Mouse (Mus musculus) brain, adult 2 months (tissue): ENCODE results near the gene 5530401A14Rik.
A peak's percentile ranks its signal among the peaks of the same experiment; 100 is the strongest.

Experiments used
- DNase-seq: peaks from one replicate; pipeline ENCODE4 v3.0.0; 2011; ENCODE audit warnings: low read depth, low spot score

The 5530401A14Rik gene

DNA sequence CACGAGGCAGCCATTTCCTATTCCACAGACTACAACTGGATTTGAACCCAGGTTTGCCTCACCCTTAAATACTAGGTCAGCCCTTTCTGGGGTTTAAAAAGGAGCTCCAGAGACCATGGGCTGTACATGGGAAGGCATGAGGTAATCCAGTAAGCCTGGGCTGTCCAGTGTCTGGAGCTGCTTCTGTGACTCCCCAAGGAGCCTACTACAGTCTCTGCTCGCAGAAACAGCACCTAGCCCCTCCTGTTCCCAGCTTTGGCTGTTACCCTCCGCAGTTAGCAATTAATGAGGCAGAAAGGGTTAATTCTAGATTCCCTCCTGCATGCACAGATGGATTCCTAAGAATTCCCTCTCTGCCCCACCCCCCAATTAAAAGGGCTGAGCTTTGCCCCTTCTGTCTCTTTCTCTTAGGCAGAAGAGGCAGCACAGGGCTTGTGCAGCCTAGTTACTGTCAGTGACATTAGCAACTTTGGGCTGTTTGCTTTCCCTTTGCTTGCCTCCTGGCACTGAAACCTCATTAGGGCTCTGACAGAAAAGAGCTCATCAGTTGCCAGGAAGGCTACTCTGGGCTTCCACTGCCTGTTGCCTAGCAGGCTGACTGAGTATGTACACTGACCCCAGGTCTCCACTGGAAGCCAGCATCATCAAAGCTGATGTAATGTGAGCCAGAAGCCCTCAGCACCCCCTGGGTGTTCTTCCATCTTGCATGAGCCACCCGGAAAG is at the start of gene 5530401A14Rik:
TSS of gene 5530401A14Rik (plus strand) at position 424 of the 723 bp plus-strand sequence.
- DNase-seq: peak; percentile 28

DNA sequence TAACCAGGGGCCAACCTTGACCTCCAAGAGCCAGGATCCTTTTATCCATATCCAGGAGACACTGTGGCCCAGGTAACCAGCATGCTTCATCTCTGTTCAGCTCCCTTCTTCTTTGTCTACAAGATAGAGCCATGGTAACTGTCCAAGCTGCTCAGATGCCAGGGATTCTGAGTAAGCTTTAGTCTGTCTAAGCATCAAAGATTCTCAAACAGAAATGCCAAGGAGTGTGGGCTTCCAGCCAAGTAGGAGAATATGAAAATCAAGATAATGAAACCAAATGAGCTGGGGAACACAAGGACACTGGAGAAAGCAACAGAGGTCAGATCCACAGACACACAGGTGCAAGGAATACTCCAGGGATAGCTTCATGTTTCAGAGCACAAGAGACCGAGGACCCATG is 45.7 kb upstream of the 5530401A14Rik start:
- DNase-seq: peak; percentile 79

DNA sequence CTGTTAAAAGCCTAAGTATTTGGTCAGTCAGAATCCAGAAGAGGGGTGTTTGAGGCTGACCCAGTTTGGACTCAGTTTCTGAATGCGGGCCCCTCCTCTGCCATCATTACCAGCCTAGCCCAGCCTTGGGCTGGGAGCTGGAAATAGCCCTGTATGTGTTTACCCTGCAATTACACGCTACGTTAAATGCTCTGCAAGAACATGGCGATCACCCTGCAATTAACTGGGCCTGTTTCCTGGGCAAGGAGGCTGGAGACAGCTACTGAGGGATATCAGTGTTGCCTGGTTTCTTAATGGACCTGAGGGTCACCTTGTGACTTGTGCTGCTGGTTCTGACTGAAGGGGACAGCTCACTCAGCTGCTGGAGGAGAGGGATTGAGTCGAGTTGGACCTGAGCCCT is 43.9 kb upstream of the 5530401A14Rik start:
- peak; percentile 58 for DNase-seq

DNA sequence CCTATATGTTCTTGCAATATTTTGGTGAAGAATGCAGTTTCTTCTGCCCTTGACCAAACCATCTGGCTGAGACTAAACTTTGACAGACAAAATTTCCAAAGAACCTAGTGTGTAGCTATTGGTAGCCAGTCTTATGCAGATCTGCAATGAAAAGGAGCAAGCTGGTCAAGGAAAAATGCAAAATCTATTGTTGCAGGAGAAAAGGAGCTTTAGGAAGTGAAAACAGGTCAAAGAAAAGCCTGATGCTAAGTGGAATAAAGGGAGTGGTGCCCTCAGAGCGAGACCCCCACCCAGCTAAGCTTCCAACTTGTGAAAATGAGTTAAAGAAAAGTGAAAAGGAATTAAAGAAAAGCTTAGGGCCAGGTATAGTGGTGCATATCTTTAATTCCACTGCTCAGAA is 28.1 kb upstream of the 5530401A14Rik start:
- DNase-seq: no peak

DNA sequence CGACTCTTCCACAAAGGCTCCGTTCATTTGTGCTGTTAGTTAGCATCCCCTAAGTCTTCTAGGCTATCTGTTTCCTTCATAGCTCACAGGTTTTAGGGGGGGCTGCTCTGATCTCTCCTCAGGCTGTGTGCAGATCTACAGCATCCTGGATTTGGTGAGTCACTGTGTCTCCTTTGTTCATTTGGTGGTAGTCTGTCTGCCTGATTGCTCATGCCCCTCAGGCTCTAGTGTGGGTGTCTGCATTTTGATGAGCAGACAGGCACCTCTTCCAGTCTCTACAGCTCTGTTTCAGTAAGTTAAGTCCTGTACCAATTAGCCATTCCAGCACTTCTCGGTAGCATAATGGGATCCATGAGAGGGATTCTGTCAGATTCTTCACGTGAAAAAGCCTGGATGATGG is 22.0 kb upstream of the 5530401A14Rik start:
- peak; percentile 65 for DNase-seq

DNA sequence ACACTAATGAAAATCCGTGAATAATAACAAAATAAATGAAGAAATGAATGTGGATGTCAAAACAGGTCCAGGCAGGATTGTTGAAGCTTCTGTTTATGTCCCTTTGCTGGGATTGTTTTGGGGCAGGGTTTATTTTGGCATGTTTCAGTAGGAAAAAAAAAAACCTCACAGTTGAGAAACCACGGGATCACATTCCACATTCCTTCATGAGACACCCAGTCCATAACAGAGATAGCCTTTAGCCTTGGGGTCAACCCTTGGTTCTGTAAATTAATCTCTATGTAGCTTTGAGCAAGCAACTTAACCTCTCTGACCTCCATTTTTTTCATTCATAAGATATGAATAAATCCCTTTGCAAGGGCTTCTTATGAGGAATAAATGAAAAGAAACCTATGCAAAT is 19.5 kb upstream of the 5530401A14Rik start:
- no peak for DNase-seq

DNA sequence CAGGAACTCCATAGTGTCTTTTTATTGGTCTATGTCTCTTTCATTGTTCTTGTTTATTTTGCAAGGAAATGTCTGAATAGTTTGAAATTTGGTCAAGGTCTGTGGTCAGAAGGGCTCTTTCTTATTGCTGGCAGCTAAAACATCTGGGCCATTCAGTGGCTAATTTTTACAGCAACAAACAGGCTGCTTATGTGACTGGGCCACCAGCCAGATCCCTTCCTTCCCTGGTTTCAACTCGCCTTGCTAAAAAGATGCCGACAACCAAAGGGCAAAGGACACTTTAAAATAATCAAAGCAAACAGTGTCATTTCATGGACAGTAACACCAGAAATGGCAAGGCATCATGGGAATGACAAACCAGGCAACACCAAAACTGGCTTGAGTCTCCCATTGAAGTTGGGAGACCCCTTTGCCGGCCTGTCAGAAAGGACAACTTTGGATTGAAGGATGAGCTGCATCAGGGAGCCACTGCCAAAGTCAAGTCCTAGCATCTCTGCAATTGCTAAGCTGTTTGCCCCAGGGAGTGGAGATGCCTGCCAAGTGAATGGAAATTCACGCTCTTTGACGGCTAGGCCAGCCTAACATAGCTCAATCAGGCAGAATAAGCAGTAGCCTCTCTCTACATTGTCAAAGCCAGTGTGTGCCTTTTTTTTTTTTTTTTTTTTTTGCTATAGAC is 15.3 kb upstream of the 5530401A14Rik start:
- peak; percentile 47 for DNase-seq

DNA sequence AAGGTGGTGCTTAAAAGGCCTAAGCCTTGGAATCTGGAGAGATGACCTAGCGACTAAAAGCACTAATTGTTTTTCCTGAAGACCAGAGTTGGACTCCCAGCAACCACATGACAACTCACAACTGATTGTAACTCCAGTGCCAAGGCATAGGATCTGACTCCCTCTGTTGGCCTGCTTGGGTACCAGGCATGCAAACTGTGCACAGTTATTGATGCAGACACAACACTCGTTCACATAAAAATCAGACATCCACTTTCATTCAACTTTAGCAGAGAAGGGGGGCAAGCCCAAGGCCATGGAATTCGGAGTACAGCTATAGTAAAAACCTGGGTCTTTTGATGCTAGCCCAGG is 14.8 kb upstream of the 5530401A14Rik start:
- DNase-seq: no peak

DNA sequence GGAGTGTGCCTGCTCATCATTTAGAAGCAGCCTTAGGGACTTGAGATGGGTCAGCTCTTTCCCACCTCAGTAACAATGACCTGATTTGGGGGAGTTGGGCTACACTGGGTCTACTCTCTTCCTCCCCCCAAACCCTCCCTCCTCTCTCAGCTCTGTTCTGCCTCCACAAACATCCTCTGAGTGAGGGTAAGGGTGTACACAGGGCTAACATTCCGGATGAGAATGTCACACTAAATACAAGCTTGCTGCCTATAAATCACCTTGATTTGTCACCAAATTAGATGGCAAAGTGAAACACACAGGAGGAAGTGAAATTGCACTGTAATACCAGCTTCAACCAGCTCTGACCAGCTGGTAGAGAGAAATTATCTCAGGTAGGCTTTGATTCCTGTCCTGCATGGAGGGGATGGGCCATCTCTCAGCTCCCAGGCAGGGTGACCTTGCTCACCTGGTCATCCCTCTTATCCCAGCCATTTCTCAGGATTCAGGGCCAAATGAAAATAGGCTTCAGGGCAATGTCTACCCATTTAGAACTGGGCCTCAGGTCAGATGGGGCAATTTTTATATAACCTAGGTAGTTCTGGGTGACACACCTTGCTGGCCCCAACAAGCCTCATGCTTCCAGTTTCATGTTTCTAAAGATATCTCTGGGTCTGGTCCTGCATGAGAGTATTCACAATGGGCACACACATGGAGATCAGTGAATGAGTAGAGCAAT is 12.5 kb upstream of the 5530401A14Rik start:
- no peak for DNase-seq

DNA sequence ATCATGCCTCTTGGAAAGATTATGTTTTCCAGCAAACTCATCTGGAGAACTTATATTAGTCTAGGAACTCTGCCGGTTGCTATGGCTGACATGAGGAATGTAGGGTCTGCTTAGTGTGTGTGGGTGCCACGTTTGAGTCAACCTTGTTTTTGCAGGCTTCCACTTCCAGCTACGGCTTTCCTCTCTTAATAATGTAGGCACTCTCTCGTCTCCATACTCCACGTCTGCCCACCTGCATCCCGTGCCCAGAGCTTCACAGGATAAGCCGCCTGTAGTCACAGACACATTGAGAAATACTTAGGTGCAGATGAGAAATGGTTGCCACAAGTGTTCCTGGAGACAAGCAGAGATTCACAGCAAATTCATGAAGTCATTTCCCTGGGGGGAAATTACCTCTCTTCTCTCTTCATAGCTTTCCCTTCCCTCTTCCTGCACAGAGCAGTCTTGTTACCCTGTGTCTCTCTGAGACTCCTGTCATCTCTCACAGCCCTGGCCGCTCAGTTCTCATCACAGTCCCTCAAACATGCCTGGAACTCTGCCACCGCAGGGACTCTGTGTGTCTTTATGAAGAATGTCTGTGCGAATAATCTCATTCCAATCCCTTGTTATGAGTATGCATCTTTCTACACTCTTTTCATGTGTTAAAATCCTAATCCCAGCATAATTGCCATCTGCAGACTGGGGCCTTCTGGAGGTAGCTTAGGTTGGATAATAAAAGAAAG is 5.3 kb downstream of the 5530401A14Rik start:
- DNase-seq: peak; percentile 59

DNA sequence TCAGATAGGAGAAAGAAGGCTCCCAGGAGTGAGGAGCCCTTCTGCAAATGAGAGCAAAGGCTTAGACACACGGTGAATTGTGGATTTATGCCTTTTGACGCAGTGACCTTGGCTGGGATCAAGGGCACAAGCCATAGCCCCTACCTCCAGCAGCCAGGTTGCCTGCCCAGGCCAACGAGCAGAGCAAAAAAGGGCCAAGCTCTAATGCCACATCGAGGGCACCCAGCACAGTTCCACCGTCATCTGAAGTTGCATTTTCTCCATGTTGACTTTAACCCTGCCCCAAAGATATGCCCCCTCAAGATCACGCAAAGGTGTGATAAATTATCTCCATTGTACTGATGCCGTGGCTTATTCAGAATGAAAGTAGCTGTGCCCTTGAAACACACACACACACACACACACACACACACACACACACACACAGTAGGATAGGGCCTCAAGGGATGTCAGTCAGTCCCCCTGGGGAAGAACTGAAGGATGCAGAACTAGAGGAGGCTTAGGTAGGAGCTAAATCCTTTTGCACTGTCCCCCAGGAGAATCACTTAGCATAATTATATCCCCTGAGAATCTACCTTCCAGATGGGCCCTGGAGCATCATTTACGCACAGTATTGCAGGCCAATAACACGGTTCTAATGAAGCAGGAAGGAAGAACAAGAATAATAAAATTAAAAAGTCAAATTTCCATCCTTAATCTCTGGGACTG is 11.2 kb downstream of the 5530401A14Rik start:
- DNase-seq: no peak

DNA sequence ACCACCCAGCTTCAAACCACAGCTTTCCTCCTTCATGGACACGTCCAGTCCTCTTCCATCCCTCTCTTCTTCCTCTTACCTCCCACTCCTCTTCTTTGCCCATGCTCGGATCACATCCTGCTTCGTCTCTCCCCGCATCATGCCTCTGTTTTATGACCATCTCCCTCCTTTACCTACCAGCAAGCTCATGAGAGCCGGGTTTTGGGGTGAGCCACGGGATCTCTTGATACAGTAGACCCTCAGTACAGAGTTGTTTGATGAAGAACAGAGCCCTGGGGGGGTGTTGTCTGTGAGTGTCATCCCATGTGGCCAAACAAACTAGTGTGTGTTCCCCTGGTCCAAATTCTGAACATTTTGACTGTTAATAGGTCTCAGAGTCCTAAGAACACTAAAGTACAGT is 36.0 kb downstream of the 5530401A14Rik start:
- no peak for DNase-seq

DNA sequence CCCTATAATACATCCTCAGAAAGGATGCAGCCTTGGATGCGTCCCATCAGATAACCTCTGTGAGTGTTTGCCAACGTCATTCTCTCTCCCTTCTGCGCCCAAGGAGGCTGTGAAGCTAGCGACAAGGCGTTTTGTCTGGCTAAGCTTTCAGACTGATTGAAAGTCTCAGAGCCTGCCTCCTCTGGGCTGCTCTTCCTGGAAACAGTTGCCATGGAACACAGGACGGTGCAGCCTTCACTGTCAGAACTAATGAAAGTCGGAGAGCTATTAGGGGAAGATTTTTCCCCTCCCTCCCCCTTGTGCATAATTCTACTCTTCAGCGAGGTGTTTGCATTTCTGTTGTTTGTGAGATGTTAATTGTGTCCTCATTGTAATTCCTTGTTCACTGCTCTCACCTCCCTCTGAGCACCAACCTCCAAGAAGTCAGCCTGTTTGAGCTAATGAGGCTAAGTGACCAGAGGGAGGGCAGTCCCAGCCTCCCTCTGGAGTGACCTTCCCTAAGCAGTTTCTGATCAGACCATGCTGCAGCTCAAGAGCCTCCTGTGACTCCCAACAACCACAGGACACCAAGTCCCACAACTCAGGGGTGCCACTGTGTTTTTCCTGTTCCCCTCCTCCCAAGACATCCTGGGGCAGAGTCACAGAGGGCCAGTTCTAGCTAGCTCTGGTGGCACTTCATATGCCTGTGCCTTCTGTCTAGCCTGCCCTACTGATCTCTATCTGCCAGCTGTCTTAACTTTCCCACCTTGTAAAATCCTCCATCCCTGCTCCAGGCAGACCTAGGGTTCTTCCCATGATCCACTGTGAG is 37.3 kb downstream of the 5530401A14Rik start:
- peak; percentile 84 for DNase-seq

DNA sequence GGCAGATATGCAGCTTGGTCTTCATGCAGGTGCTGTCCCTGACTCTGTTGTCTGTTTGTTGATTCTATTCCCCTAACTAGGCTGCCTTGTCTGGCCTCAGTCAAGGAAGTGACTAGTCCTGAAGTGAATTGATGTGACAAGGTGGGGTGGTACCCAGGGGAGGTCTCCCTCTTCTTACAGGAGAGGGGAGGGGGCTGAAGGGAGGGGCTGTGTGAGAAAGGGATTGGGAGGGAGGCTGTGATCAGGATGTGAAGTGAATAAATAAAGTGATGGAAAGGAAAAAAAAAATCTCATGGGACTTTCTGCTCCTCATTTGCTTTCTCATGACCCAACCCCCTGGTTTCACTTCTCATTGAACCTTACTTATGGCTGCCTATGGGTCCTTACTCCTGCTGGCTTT is 41.8 kb downstream of the 5530401A14Rik start:
- no peak for DNase-seq

DNA sequence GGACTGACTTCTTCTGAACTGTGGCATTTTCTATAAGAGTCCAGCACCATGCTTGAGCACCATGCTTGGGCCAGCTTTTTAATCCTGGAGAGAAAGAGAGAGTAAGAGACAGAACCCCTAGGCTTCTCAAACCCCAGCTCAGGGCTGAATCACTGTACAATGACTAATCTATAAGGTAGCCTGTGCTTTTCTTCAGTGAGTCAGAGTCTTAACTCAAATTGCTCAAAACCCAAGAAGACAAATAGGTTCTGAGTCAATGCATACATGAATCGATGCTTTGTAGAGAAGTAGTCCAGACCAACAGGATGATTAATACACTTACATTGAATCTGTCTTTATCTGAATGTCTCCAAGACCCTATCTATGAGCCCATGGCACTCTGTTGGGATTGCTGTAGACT is 48.3 kb downstream of the 5530401A14Rik start:
- DNase-seq: peak; percentile 52

DNA sequence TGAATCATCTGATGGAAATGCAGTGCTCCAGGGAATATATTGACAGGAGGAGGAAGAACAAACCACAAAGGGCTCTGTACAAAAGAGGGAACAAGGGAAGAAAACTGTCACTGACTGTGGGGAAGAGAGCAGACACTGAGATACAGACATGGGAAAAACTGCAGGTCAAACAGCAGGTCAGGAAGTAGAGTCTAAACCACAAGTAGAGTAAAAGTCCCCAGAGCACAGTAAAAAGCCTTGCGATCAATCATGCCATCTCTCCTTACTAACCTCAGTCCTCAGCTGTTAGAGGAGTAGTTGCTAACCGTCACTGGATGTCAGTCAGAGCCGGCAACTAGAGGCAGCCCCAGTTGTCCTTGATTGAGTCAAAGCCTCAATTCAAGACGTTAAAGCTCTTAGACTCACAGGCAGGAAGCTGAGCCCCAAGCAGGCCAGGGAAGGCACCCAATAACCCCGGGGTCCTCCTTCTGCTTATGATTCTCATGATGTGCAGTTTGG is 49.0 kb downstream of the 5530401A14Rik start:
- DNase-seq: no peak

DNA sequence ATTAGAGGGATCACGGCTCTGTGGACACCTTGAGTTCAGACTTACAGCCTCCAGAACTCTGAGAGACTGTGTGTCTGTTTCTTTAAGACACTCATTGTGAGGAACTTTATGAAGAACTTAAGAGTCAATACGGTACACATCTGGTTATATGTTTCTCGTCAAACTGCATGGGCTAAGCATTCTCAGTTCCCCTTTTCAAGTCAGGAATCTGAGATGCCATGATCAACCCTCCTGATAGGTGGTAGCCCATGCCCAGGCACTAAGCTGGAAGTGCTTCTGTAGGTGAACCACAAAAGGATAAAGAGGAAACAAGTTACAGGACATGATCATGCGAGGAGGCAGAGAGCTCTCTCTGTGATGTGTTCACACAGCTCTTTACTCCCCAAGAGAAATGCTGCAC is 52.6 kb downstream of the 5530401A14Rik start:
- no peak for DNase-seq

DNA sequence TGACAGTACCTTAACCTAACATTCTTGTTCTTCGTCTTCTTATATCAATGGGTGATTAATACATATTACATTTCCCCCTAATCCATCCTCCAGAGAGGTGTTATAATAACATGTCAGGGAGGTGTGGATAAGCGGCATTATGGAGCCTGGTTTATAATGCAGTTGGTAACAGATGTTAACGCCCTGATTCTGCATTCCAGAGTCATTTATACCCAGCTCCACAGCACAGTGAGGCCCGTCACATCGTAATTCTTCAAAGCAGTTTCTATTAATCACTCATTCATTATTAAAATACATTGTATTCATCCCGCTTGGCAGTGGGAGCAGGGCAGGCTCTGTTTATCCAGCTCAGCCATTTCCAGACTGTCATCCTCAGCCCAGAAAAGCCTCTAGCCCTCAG is 55.0 kb downstream of the 5530401A14Rik start:
- no peak for DNase-seq

DNA sequence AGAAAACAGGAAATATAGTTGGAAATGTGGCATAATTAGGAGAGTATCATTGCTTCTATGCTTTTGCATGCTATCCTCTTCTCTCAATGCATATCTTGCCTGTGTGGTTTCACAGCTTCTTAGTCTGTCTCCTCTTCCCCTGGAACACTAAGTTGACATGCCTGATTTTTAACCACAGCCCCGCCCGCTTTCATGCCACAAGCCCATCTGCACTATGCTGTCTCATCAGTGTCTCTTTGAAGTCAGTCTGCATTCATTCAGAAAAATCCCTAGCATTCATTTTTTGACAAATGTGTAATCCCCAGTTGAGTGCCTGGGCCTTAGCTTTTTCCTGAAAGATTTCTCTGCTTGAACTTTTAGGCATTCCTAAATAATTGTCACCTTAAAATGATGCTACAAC is 62.6 kb downstream of the 5530401A14Rik start:
- no peak for DNase-seq

DNA sequence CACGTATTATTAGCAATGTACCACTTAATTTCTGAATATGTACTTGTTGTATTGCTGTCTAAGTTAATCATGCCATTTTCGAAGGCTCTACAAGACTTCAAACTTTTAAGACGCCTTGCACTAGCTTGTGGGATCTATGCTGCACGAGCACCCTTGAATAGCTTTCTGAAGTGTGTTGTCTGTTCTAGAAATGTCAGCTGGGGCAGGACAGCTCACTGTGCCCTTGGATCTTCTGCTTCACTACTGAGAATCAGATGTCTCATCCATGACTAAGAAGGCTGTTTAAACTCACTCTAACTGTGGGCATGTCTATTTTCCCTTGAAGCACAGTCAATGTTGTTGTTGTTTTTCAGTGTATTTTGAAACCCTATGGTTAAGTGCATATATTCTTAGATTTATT is 63.2 kb downstream of the 5530401A14Rik start:
- no peak for DNase-seq
